Mouse (Mus musculus): ENCODE results near the gene Ksr1.

DNA sequence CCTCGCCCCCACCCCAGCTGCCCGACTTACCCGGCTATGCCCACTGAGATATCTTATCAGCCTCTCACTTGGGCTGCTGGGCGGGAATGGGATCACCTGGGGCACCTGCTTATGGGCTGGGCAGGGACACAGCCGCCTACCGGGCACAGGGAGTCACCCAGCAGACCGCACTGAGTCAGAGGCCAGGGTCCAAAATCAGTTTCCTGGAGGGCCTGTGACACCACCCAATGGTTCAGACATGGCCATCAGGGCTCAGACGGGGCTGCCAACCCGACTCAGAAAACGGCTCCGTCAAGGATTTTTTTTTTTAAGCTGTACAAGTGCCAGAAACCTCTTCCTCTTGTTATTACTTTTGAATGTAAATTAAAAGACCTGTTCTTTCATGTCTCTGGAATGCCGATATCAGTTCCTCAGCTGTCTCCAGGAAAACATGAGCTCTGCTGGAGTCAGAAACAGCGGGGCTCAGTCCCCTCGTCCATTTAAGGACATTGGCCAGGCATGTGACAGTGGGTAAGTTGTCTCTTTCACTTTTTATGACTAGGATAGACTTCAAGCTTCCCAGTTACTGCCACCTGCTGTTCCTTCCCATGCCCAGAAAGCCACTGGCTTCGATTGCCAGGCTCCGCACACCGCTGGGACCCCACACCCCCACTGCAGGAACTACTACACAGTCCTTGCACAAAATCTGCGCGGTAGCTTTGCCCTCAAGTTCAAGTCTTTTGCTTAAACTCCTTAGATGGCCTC lies 33.5 kb downstream of the Ksr1 start:
- TF ChIP-seq POLR2A (IDR thresholded peaks at IDR 0.05; ENCODE audit: insufficient read length, low read depth) (no peak), REST (IDR thresholded peaks at IDR 0.05; ENCODE audit: insufficient read depth, insufficient read length) (no peak), SRF (IDR thresholded peaks at IDR 0.05; ENCODE audit: control insufficient read depth, insufficient read length, low read depth) (peak; percentile 75), MYOD1 (IDR thresholded peaks at IDR 0.05; ENCODE audit: control insufficient read depth in 1 of 3, insufficient read length in 2 of 3, low read depth in 2 of 3) (peak in 1 of 3 experiments; percentile 25), MYOG (IDR thresholded peaks at IDR 0.05; ENCODE audit: control insufficient read depth in 1 of 3, insufficient read depth in 1 of 3, insufficient read length in 2 of 3, low read depth in 2 of 3) (peak in 1 of 3 experiments; percentile 31), E2F4 (IDR thresholded peaks at IDR 0.05; ENCODE audit: insufficient read depth) (no peak), CEBPB (IDR thresholded peaks at IDR 0.05; ENCODE audit: insufficient read depth, poor library complexity, severe bottlenecking) (no peak)
